Mouse (Mus musculus) limb, embryonic 12.5 days (tissue): ENCODE results near the gene Pnck. TPM values are rescaled to one million over a fixed set of nuclear protein-coding genes. Genes with fewer than 3 reads are reported as not detected.

Experiments used
- ATAC-seq: fragments of 200-750 bp; cut with Nextera tagmentation; 2 replicates; pipeline ENCODE4 v1.8.0; 2017; ENCODE audit warnings: low read depth, moderate TSS enrichment; ENCODE audit not compliant: insufficient number of reproducible peaks, insufficient read depth, low FRiP score, low TSS enrichment
- H3K27ac ChIP-seq: fragments of 300-500 bp; sonication (generic); 2 replicates; pipeline ENCODE4 v1.5.1; 2016; ENCODE audit warnings: mild to moderate bottlenecking, moderate library complexity
- H3K27me3 ChIP-seq: fragments of 300-500 bp; sonication (generic); 2 replicates; pipeline ENCODE4 v1.6.1; 2016; ENCODE audit warnings: mild to moderate bottlenecking, moderate library complexity
- H3K36me3 ChIP-seq: fragments of 300-500 bp; sonication (generic); 2 replicates; pipeline ENCODE4 v1.6.1; 2016; ENCODE audit warnings: mild to moderate bottlenecking, moderate library complexity
- H3K4me1 ChIP-seq: fragments of 300-500 bp; sonication (generic); replicated peaks from 2 replicates; pipeline ENCODE4 v1.6.1; 2016
- H3K4me2 ChIP-seq: fragments of 300-500 bp; sonication (generic); 2 replicates; pipeline ENCODE4 v1.6.1; 2016; ENCODE audit warnings: mild to moderate bottlenecking, moderate library complexity
- H3K4me3 ChIP-seq: fragments of 300-500 bp; sonication (generic); replicated peaks from 2 replicates; pipeline ENCODE4 v1.5.1; 2016; ENCODE audit warnings: mild to moderate bottlenecking
- H3K9ac ChIP-seq: fragments of 300-500 bp; sonication (generic); replicated peaks from 2 replicates; pipeline ENCODE4 v1.6.1; 2016; ENCODE audit warnings: mild to moderate bottlenecking, moderate library complexity
- H3K9me3 ChIP-seq: fragments of 300-500 bp; sonication (generic); 2 replicates; pipeline ENCODE4 v1.6.1; 2016; ENCODE audit warnings: mild to moderate bottlenecking, moderate library complexity
- WGBS: fragments of 180-500 bp; shearing (Covaris S2); methylation state at CpG from one replicate; pipeline ENCODE4 v1.1.7; 2016; 5-methylcytosine and 5-hydroxymethylcytosine counted together
- polyA plus RNA-seq: library from polyadenylated mRNA; unstranded; fragments of >200 nt; fragmentation: Nextera tagmentation; extraction: Ambion mirVana; gene quantifications from 2 replicates; pipeline ENCODE4 v1.2.1, GENCODE M21; 2016

Gene Pnck
- polyA plus RNA-seq, 1 experiment from 2014 or later, result 18.0 TPM

DNA sequence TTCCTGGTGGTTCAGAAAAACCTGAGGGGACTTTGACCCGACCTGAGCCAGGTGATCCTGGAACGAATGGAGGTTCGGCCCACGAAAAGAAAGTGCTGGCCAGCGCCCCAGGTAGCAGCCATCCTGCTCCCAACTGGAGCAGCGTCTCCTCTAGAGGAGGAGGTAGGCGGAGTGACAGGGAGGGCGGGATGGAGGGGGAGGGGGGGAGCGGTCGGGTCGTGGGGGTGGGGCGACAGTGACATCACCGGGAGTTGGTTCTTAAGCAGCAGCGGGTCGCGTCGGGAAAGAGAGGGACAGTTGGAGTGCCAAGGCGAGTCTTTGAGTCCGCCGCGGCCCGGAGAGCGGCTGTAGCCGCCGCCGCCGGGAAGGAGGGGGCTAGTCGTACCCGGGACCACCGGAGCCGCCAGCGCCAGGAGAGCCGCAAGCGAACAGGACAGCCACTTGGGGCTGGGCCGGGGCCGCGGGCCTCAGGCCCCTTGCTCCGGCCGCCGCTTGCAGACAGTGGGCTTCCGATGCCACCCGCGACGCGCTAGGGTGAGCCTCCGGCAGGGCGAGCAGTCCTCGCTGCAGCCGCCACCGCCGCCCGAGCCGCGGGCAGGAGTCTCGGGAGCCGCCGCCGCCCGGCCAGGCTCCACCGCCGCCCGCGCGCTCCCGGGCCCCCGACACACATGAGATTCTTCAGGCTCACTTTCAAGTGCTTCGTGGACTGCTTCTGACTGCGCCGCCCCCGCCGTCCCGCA is 13.1 kb upstream of the Pnck start, which contains the start of gene Slc6a8:
Slc6a8 (plus strand) TSS at position 272 of the 740 bp plus-strand sequence.
- peak; percentile 45; the same call in 1 of the 2 replicates for ATAC-seq
- H3K9ac ChIP-seq, result peak within 1 kb of the TSS; percentile 82
- H3K36me3 ChIP-seq, result peaks cover 18% of the 10 kb centered on the region; the same call in 1 of the 2 replicates
- peaks cover 7% of the 10 kb centered on the region; the same call in 1 of the 2 replicates for H3K4me1 ChIP-seq
- WGBS, result 18% methylated on average over 37 of the region's 72 CpGs
- H3K27me3 ChIP-seq, result peaks cover 25% of the 10 kb centered on the region
- H3K4me3 ChIP-seq, result peak within 1 kb of the TSS; percentile 62
- H3K9me3 ChIP-seq, result no peaks in the 10 kb centered on the region
- H3K27ac ChIP-seq, result peak within 1 kb of the TSS; percentile 76
- peak within 1 kb of the TSS; percentile 70 for H3K4me2 ChIP-seq

DNA sequence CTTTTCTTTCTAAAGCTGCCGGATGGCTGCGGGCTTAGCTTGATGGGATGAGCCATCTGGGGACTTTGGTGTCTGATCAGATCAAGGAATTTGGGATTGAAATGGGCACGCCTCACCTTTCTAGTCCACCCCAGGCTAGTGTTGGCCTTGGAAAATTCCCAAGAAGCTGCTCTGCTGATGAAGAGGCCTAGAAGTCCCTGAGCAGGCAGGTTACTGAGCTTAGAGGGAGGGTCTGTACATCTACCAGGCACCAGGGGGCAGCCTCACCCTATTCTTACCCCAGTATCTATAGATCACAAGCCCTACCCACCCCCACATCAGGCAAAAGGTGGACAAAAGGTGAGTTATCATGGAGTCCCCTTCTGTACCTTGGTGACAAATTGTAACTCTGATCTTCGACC is 12.1 kb upstream of the Pnck start:
- H3K9me3 ChIP-seq, result no peaks in the 10 kb centered on the region
- no peak; the same call in 1 of the 2 replicates for ATAC-seq
- H3K9ac ChIP-seq, result no peak overlapping the region
- H3K27ac ChIP-seq, result no peak overlapping the region
- H3K4me2 ChIP-seq, result peak overlapping the region; percentile 70; the same call in 1 of the 2 replicates
- H3K4me3 ChIP-seq, result peak overlapping the region; percentile 62; the same call in 1 of the 2 replicates
- H3K36me3 ChIP-seq, result peaks cover 9% of the 10 kb centered on the region; the same call in 1 of the 2 replicates
- WGBS, result 53% methylated on average over 4 of the region's 4 CpGs
- H3K27me3 ChIP-seq, result peaks cover 25% of the 10 kb centered on the region
- peaks cover 7% of the 10 kb centered on the region; the same call in 1 of the 2 replicates for H3K4me1 ChIP-seq

DNA sequence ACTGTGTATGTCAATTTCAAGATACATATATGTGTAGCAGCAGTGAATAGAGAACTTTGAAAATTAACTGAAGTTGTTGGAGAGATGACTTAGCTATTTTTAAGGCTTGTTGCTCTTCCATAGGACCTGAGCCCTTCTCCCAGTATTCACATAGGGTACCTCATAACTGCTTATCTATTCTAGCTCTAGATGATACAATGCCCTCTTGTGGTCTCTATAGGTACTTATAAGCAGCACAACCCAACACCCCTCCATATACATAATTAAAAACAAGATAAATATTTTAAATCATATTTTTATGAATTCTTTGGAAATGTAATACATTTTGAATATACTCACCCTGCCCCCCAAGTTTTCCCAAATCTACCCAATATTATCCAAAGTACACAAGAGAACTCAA is 3.2 kb upstream of the Pnck start:
- no peak for ATAC-seq
- no peak overlapping the region for H3K4me2 ChIP-seq
- H3K4me1 ChIP-seq, result 0 out of 2 replicates have a peak, but pooled peaks cover 4% of the 10 kb centered on the region
- no peak overlapping the region for H3K4me3 ChIP-seq
- H3K27me3 ChIP-seq, result peaks cover 23% of the 10 kb centered on the region
- H3K36me3 ChIP-seq, result no peaks in the 10 kb centered on the region
- H3K9ac ChIP-seq, result no peak overlapping the region
- H3K9me3 ChIP-seq, result no peaks in the 10 kb centered on the region
- no peak overlapping the region for H3K27ac ChIP-seq

DNA sequence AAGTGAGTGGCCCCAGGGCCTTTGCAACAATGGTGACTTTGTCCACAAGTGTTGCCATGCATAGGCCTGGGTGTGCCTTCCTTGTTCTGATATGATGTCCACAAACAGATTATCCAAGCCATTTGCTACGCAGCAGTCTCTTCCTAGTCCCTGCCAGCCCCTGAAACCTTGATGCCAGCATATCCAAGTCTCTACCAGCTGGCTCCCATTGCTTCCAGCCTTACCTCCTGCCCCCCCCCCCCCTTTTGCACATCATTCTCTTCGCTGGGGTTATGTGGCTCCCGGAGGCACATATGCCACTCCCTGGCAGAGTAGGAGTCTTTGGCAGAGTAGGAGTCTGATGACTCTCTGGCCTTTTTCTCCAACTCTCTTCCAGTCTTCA is 358 bp upstream of the Pnck start:
- no peak for ATAC-seq
- 61% methylated on average over 3 of the region's 3 CpGs for WGBS
- H3K4me2 ChIP-seq, result peak overlapping the region; percentile 71
- H3K4me1 ChIP-seq, result 0 out of 2 replicates have a peak, but pooled peaks cover 4% of the 10 kb centered on the region
- H3K4me3 ChIP-seq, result peak overlapping the region; percentile 51
- H3K9ac ChIP-seq, result peak overlapping the region; percentile 52; the same call in 1 of the 2 replicates
- H3K27me3 ChIP-seq, result peaks cover 28% of the 10 kb centered on the region
- H3K27ac ChIP-seq, result no peak overlapping the region
- no peaks in the 10 kb centered on the region for H3K36me3 ChIP-seq
- no peaks in the 10 kb centered on the region for H3K9me3 ChIP-seq

DNA sequence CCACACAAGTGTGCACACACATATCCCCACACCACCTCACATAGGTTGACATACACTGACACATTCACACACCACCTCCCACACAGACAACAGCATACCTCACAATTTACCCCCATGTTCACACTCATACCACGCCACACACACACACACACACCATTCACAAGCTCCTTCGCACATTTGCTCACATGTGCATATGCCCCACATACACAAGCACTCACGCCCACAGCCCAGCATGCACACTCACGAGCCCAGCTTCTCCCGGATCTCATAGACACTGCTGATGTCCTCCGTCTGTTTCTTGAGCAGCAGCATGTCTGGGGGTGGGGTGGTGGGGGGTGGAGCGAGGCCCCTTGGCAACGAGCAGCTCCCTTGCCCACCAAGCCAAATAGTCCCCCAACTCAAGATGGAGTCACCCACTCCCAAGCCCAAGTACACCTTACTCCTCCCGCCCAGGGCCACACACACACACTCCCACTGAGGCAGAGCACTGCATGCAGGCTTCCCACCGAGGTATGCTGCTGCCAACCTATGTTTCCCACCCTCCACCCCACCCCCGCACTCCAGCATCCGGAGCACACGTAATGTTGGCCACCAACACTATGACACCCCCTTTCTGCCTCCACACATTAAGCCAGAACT is 862 bp downstream of the Pnck start:
- Histone ChIP-seq H3K27me3 (peaks cover 28% of the 10 kb centered on the region), H3K4me3 (peak overlapping the region; percentile 51), H3K4me1 (0 out of 2 replicates have a peak, but pooled peaks cover 4% of the 10 kb centered on the region), H3K36me3 (no peaks in the 10 kb centered on the region), H3K9me3 (no peaks in the 10 kb centered on the region), H3K27ac (no peak overlapping the region), H3K9ac (no peak overlapping the region), H3K4me2 (peak overlapping the region; percentile 71)
- no peak for ATAC-seq
- WGBS, result 57% methylated on average over 13 of the region's 13 CpGs

DNA sequence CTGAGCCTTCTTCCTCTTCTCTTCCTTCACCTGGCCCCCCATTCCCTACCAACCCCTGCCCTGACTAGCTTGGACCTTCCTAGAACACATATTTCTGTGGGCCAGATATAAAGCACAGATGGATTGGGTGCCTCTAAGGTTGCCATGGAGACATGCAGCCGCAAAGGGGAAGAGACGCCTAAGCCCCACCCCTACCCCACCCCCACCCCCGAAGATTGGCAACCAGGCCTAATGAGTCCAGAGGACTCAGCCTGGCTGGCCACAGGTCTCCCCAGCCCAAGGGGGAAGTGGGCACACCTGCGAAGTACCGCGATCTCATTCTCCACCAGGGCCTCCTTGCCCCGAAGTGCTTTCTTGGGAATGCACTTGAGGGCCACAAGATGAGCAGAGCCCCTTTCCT is 1.5 kb downstream of the Pnck start:
- peaks cover 28% of the 10 kb centered on the region for H3K27me3 ChIP-seq
- ATAC-seq, result no peak
- 0 out of 2 replicates have a peak, but pooled peaks cover 4% of the 10 kb centered on the region for H3K4me1 ChIP-seq
- H3K9ac ChIP-seq, result no peak overlapping the region
- H3K9me3 ChIP-seq, result no peaks in the 10 kb centered on the region
- no peak overlapping the region for H3K27ac ChIP-seq
- H3K36me3 ChIP-seq, result no peaks in the 10 kb centered on the region
- no peak overlapping the region for H3K4me3 ChIP-seq
- 0 out of 2 replicates have a peak overlapping the region, but pooled peaks have one; percentile 71 for H3K4me2 ChIP-seq
- 57% methylated on average over 7 of the region's 7 CpGs for WGBS

DNA sequence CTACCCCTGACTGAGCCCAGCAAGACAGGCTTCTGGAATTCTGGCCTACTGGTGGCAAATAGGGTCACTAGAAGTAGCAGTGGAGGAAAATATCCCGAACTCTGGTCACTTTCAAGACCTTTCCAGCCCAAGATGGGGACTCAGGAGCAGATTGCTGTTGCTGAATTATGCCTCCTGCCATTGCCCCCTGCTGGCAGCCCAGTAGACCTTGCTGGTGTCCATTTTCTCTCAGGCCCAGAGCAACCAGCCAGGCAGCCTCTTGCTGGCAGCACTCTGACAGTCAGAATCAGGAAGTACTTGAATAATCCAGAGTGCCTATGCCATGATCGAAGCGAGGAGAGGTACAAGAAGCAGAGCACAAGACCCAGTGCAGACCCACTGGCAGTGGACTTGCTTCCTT is 4.4 kb downstream of the Pnck start:
- ATAC-seq, result no peak
- Histone ChIP-seq H3K9ac (no peak overlapping the region), H3K36me3 (no peaks in the 10 kb centered on the region), H3K4me3 (no peak overlapping the region), H3K9me3 (no peaks in the 10 kb centered on the region), H3K27ac (no peak overlapping the region), H3K4me2 (no peak overlapping the region), H3K27me3 (peaks cover 22% of the 10 kb centered on the region), H3K4me1 (0 out of 2 replicates have a peak, but pooled peaks cover 4% of the 10 kb centered on the region)
- 69% methylated on average over 3 of the region's 3 CpGs for WGBS

DNA sequence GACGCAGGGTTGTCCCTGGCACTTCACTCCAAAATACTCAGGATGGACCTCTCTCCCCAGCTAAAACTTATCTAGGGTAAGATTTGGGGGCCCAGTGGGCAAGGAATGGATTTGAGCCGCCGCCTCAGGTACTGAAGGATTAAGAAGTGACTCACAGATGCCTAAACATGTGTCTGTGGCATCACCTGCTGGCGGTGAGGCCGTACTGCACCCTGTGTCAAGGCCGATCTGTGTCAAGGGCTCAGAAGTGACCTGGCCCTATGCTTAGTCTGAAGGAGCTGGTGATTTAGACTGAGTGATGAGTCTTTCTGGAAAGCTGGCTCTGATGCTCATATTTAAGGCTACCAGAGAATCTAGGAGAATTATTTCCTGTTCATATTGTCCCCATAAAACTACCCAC is 5.7 kb downstream of the Pnck start:
- no peaks in the 10 kb centered on the region for H3K9me3 ChIP-seq
- 0 out of 2 replicates have a peak, but pooled peaks cover 3% of the 10 kb centered on the region for H3K4me1 ChIP-seq
- 10% methylated on average over 6 of the region's 6 CpGs for WGBS
- no peaks in the 10 kb centered on the region for H3K36me3 ChIP-seq
- H3K4me2 ChIP-seq, result no peak overlapping the region
- H3K9ac ChIP-seq, result no peak overlapping the region
- ATAC-seq, result no peak
- no peak overlapping the region for H3K4me3 ChIP-seq
- H3K27me3 ChIP-seq, result 0 out of 2 replicates have a peak, but pooled peaks cover 12% of the 10 kb centered on the region
- H3K27ac ChIP-seq, result no peak overlapping the region

DNA sequence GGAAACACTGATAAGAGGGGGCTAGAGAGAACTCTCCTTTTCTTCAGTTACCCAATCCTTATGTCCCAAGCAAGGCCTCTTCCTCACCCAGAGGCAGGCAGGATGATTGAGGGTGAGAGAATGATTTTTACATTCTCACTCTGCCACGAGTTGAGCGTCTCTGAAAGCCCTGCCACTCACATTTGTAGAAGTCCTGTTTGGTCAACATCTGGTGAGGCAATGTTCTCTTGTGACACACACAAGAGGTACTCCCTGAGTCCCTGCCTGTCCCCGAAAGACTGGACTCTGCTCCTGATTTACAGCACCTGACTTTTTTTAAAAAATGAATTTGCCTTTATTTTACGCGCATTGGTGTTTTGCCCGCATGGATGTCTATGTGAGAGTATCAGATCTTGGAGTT is 6.5 kb downstream of the Pnck start:
- no peak for ATAC-seq
- H3K9ac ChIP-seq, result no peak overlapping the region
- H3K9me3 ChIP-seq, result no peaks in the 10 kb centered on the region
- no peak overlapping the region for H3K27ac ChIP-seq
- no peak overlapping the region for H3K4me2 ChIP-seq
- H3K4me3 ChIP-seq, result no peak overlapping the region
- WGBS, result 81% methylated on average over 6 of the region's 6 CpGs
- no peaks in the 10 kb centered on the region for H3K4me1 ChIP-seq
- H3K27me3 ChIP-seq, result 0 out of 2 replicates have a peak, but pooled peaks cover 6% of the 10 kb centered on the region
- no peaks in the 10 kb centered on the region for H3K36me3 ChIP-seq

DNA sequence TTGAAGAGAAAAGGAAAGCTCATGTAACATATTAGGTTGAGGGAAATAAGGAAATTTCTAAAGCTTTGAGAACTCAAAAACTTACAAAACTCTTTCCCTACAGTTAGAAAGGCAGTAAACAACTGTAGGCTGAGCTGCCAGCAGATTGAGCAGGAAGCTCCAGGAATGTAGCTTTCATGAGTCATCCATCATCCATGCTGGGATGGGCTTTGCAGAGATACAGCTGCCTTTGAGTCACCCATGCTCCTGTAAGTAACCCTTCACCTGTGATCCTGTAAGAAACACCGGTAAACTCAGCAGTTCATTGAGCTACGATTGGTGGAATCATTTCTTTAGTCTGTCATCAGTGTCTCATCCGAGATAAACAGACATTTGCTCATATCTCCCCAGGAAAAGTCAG is 9.0 kb downstream of the Pnck start:
- no peak for ATAC-seq
- 67% methylated on average over 3 of the region's 3 CpGs for WGBS
- H3K9ac ChIP-seq, result no peak overlapping the region

DNA sequence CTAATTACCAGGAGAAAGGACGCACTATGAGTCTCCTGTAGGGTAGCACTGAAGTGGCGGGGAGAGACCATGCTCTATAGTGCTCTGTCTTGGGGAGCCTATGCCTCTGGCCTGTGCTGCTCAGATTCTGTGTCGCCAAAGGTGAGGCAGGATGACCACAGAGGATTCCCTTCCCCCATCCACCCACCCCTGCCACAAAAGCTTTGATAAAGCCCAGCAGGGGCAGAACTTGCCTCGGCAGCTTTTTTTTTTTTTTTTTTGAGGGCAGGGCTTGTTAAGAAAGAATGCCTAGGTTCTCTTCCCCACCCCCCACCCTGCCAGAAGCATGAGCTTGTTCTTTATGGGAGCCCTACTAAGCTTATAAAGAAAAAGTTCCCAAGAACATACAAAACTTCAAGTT is 14.8 kb downstream of the Pnck start:
- H3K27me3 ChIP-seq, result peaks cover 13% of the 10 kb centered on the region
- no peak for ATAC-seq
- H3K4me3 ChIP-seq, result no peak overlapping the region
- H3K4me1 ChIP-seq, result no peaks in the 10 kb centered on the region
- H3K9ac ChIP-seq, result no peak overlapping the region
- 0 out of 2 replicates have a peak, but pooled peaks cover 3% of the 10 kb centered on the region for H3K36me3 ChIP-seq
- no peak overlapping the region for H3K4me2 ChIP-seq
- no peak overlapping the region for H3K27ac ChIP-seq
- no peaks in the 10 kb centered on the region for H3K9me3 ChIP-seq
- WGBS, result 34% methylated on average over 4 of the region's 4 CpGs

More for the DNA sequence above, 9.0 kb downstream of the Pnck start:
- H3K27me3 ChIP-seq, result 0 out of 2 replicates have a peak, but pooled peaks cover 2% of the 10 kb centered on the region
- H3K4me1 ChIP-seq, result no peaks in the 10 kb centered on the region
- no peak overlapping the region for H3K27ac ChIP-seq
- no peak overlapping the region for H3K4me2 ChIP-seq
- no peaks in the 10 kb centered on the region for H3K9me3 ChIP-seq
- no peaks in the 10 kb centered on the region for H3K36me3 ChIP-seq
- H3K4me3 ChIP-seq, result no peak overlapping the region
